Mouse (Mus musculus): ENCODE results near the gene Gnat3.

DNA sequence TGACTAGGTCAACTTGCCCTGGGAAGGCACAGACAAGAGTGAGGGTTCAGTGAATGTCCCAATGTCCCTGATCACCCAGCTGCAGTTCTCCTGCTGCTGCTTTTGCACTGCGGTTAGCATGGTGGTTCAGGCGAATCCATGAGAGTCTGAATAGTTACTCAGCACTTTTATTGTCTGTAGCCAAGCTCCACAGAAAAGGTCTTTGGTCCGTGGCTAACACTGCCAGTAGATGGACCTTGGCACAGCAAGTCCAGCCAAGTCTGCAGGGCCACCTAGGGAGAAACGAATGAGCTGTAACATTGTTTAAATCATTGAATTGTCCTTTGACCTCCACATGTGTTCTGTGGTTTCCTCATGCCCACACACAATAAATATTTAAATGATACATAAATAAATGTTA is 33.9 kb upstream of the Gnat3 start:
- TF ChIP-seq MAX (IDR thresholded peaks at IDR 0.05; ENCODE audit: low read length) (no peak), EP300 (IDR thresholded peaks at IDR 0.05; ENCODE audit: low read depth in 1 of 2, low read length in 2 of 2) (no peak), CTCF (IDR thresholded peaks at IDR 0.05 in 2 of 3, conservative IDR thresholded peaks at IDR 0.05 in 1 of 3; ENCODE audit: control insufficient read depth in 1 of 3, insufficient read depth in 1 of 3, low read depth in 2 of 3, low read length in 3 of 3, poor library complexity in 1 of 3, severe bottlenecking in 1 of 3) (no peak), SMC3 (IDR thresholded peaks at IDR 0.05; ENCODE audit: low read depth, low read length) (no peak), USF1 (IDR thresholded peaks at IDR 0.05; ENCODE audit: low read depth, low read length) (no peak), TCF12 (IDR thresholded peaks at IDR 0.05; ENCODE audit: low read depth, low read length) (no peak), POLR2AphosphoS5 (IDR thresholded peaks at IDR 0.05; ENCODE audit: borderline replicate concordance, low read depth, low read length) (no peak), NRF1 (IDR thresholded peaks at IDR 0.05; ENCODE audit: insufficient read depth, low read depth, low read length, poor library complexity, severe bottlenecking) (no peak), MAZ (IDR thresholded peaks at IDR 0.05; ENCODE audit: low read depth, low read length) (no peak), KAT2A (conservative IDR thresholded peaks at IDR 0.05; ENCODE audit: low read depth, low read length) (no peak), POLR2A (IDR thresholded peaks at IDR 0.05; ENCODE audit: control insufficient read depth in 1 of 2, insufficient read depth in 1 of 2, low read depth in 1 of 2, low read length in 2 of 2, poor library complexity in 1 of 2) (no peak), UBTF (IDR thresholded peaks at IDR 0.05; ENCODE audit: borderline replicate concordance, insufficient read depth, low read depth, low read length) (no peak), GATA1 (IDR thresholded peaks at IDR 0.05; ENCODE audit: low read depth, low read length) (no peak)
